Mouse (Mus musculus): ENCODE results near the gene Snd1. TPM values are rescaled to one million over a fixed set of nuclear protein-coding genes. Genes with fewer than 3 reads are reported as not detected.
A peak's percentile ranks its signal among the peaks of the same experiment; 100 is the strongest.
"Not testable (repeated sequence)": the region's sequence is repeated elsewhere in the genome, so short reads cannot be mapped to it uniquely, and the experiment has no call there.

Snd1 gene
- polyA plus RNA-seq, 1 experiment from 2014 or later = 111 TPM

DNA sequence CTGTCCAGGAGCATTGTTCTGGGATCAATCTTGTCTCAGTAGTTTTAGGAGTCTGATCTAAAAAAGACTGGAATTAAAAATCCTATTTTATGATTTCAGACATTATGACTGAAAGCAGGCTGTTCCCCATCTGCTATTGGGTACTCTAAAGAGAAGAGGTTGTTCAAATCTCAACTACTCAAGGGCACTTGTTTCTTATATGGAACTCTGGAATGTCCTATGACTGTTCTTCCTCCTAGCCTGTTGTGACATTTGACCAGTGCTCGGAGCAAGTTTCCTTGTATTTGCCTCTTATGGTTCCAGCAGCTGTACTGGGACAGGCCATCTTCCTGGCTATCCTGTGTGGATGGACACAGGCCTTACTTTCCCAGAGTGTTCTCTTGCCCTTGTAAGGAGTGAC, 42.1 kb downstream of the Snd1 start:
- H3K27ac ChIP-seq (ENCODE audit: low read depth, low read length) = no peak overlapping the region
- H3K27me3 ChIP-seq (ENCODE audit: control insufficient read depth, insufficient read depth, low read length) = no peaks in the 10 kb centered on the region
- 97% methylated on average over 1 of the region's 1 CpGs for WGBS
- no peaks in the 10 kb centered on the region for H3K4me1 ChIP-seq (ENCODE audit: control insufficient read depth, insufficient read depth, low read length)
- H3K4me2 ChIP-seq (ENCODE audit: low read depth) = no peak overlapping the region
- DNase-seq (ENCODE audit: low spot score) (no peak), ATAC-seq (ENCODE audit: insufficient read depth, low FRiP score, low TSS enrichment) (no peak)
- no peak overlapping the region for H3K9ac ChIP-seq (ENCODE audit: low read length)
- H3K9me3 ChIP-seq (ENCODE audit: control insufficient read depth, low read length) = no peaks in the 10 kb centered on the region
- H3K4me3 ChIP-seq (ENCODE audit: low read depth, low read length) = no peak overlapping the region
- H3K36me3 ChIP-seq (ENCODE audit: control insufficient read depth, insufficient read depth, low read length) = peaks cover 4% of the 10 kb centered on the region; the same call in 1 of the 2 replicates

DNA sequence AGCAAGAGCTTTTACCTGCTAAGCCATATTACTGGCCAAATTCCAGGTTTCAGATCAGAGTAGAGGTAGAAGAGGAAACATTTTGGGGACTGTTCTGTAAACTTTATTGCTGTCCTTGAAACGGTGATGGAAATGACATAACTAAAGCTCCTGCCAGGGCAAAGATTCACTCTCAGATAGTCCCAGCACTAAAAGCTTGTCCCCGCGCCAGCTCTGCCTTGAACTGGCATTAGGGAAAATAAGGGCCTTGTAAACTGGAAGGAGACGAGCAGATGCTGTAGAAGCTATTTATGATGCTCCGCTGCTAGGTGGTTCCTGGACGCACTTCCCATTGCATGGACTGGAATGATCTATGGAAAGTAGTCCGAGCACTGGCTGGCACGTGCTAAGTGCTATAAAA, 44.5 kb downstream of the Snd1 start:
- Histone ChIP-seq H3K27me3 (ENCODE audit: control insufficient read depth, insufficient read depth, low read length) (no peaks in the 10 kb centered on the region), H3K27ac (ENCODE audit: low read depth, low read length) (no peak overlapping the region), H3K4me3 (ENCODE audit: low read depth, low read length) (no peak overlapping the region), H3K36me3 (ENCODE audit: control insufficient read depth, insufficient read depth, low read length) (peaks cover 2% of the 10 kb centered on the region; the same call in 1 of the 2 replicates), H3K9ac (ENCODE audit: low read length) (no peak overlapping the region), H3K4me1 (ENCODE audit: control insufficient read depth, insufficient read depth, low read length) (no peaks in the 10 kb centered on the region), H3K9me3 (ENCODE audit: control insufficient read depth, low read length) (no peaks in the 10 kb centered on the region), H3K4me2 (ENCODE audit: low read depth) (no peak overlapping the region)
- DNase-seq (ENCODE audit: low spot score) (no peak), ATAC-seq (ENCODE audit: insufficient read depth, low FRiP score, low TSS enrichment) (no peak)
- 88% methylated on average over 8 of the region's 8 CpGs for WGBS

DNA sequence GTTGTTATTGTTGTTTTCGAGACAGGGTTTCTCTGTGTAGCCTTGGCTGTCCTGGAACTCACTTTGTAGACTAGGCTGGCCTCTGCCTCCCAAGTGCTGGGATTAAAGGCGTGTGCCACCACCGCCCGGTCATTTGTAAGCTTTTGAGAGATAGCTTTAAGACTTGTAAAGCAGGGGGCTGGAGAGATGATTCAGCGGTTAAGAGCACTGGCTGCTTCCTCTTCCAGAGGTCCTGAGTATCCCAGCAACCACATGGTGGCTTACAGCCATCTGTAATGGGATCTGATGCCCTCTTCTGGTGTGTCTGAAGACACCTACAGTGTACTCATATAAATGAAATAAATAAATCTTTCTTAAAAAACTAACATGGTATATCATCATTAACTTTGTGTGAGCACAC, 45.8 kb downstream of the Snd1 start:
- H3K9me3 ChIP-seq (ENCODE audit: control insufficient read depth, low read length); H3K4me3 ChIP-seq (ENCODE audit: low read depth, low read length); H3K36me3 ChIP-seq (ENCODE audit: control insufficient read depth, insufficient read depth, low read length); H3K27me3 ChIP-seq (ENCODE audit: control insufficient read depth, insufficient read depth, low read length); DNase-seq (ENCODE audit: low spot score); H3K4me2 ChIP-seq (ENCODE audit: low read depth); H3K4me1 ChIP-seq (ENCODE audit: control insufficient read depth, insufficient read depth, low read length); H3K27ac ChIP-seq (ENCODE audit: low read depth, low read length); H3K9ac ChIP-seq (ENCODE audit: low read length); ATAC-seq (ENCODE audit: insufficient read depth, low FRiP score, low TSS enrichment): not testable (repeated sequence)
- WGBS = 93% methylated on average over 5 of the region's 5 CpGs

DNA sequence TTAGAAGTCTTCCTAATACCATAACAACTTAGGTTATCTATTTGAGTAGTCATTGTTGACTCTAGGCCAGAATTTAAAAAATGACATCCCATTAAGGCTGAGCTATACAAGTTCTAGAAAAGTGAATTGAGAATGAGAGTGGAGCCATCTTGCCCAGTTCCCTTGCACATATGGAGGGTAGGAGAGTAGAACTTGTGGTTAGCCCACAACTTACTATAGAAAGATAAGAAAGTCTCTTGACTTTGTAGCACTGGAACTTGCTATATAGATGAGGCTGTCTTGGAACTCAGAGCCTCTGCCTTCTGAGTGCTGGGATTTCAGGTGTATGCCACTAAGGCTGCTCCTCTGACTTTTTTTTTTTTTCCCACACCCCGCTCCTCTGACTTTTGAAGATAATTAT, 46.5 kb downstream of the Snd1 start:
- Histone ChIP-seq H3K36me3 (ENCODE audit: control insufficient read depth, insufficient read depth, low read length) (peaks cover 2% of the 10 kb centered on the region; the same call in 1 of the 2 replicates), H3K9me3 (ENCODE audit: control insufficient read depth, low read length) (no peaks in the 10 kb centered on the region), H3K27ac (ENCODE audit: low read depth, low read length) (no peak overlapping the region), H3K27me3 (ENCODE audit: control insufficient read depth, insufficient read depth, low read length) (no peaks in the 10 kb centered on the region), H3K4me1 (ENCODE audit: control insufficient read depth, insufficient read depth, low read length) (no peaks in the 10 kb centered on the region), H3K9ac (ENCODE audit: low read length) (no peak overlapping the region), H3K4me3 (ENCODE audit: low read depth, low read length) (no peak overlapping the region), H3K4me2 (ENCODE audit: low read depth) (no peak overlapping the region)
- 100% methylated on average over 1 of the region's 1 CpGs for WGBS
- no peak for DNase-seq (ENCODE audit: low spot score)
- ATAC-seq (ENCODE audit: insufficient read depth, low FRiP score, low TSS enrichment) = no peak

DNA sequence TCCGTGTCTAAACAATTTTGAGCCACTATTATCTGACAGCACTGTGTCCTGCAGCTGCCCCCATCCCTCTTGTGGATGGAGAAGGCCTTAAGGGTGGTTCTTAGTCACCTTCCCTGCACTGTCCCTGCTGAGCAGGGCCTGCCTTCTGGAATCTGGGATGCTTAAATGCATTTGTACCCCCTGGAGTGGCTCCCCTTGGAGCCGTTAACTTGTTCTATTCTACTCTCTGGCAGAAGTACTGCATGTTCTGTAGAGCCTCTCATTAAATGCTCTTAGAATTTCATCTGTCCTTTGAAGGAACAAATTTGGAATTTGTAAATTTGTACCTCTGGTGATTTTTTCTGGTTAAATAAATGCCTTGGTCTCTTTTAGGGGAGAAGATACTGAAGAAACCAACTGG, 50.6 kb downstream of the Snd1 start:
- ATAC-seq (ENCODE audit: insufficient read depth, low FRiP score, low TSS enrichment) (no peak), DNase-seq (ENCODE audit: low spot score) (no peak)
- no peaks in the 10 kb centered on the region for H3K4me1 ChIP-seq (ENCODE audit: control insufficient read depth, insufficient read depth, low read length)
- 74% methylated on average over 2 of the region's 2 CpGs for WGBS
- H3K9me3 ChIP-seq (ENCODE audit: control insufficient read depth, low read length) = no peaks in the 10 kb centered on the region
- H3K4me2 ChIP-seq (ENCODE audit: low read depth) = no peak overlapping the region
- peaks cover 2% of the 10 kb centered on the region for H3K36me3 ChIP-seq (ENCODE audit: control insufficient read depth, insufficient read depth, low read length)
- no peak overlapping the region for H3K4me3 ChIP-seq (ENCODE audit: low read depth, low read length)
- H3K9ac ChIP-seq (ENCODE audit: low read length) = no peak overlapping the region
- H3K27ac ChIP-seq (ENCODE audit: low read depth, low read length) = no peak overlapping the region
- no peaks in the 10 kb centered on the region for H3K27me3 ChIP-seq (ENCODE audit: control insufficient read depth, insufficient read depth, low read length)

DNA sequence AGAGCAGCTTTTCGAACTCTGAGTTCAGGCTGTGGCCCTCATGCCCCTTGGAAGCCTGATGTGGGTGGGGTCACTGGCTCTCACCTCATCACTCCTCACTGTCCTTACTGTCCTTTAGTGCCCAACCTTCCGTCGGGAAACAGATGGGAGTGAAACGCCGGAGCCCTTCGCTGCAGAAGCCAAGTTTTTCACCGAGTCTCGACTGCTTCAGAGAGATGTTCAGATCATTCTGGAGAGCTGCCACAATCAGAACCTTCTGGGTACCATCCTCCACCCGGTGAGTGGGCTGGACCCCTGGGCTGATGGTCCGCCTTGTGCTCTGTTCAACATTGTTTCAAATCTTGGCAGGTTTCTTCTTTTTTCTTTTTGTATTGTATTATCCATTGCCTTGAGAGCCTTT, 52.5 kb downstream of the Snd1 start:
- Histone ChIP-seq H3K9ac (ENCODE audit: low read length) (no peak overlapping the region), H3K9me3 (ENCODE audit: control insufficient read depth, low read length) (no peaks in the 10 kb centered on the region), H3K4me1 (ENCODE audit: control insufficient read depth, insufficient read depth, low read length) (no peaks in the 10 kb centered on the region), H3K4me2 (ENCODE audit: low read depth) (no peak overlapping the region), H3K36me3 (ENCODE audit: control insufficient read depth, insufficient read depth, low read length) (peaks cover 2% of the 10 kb centered on the region), H3K27ac (ENCODE audit: low read depth, low read length) (no peak overlapping the region), H3K4me3 (ENCODE audit: low read depth, low read length) (no peak overlapping the region), H3K27me3 (ENCODE audit: control insufficient read depth, insufficient read depth, low read length) (no peaks in the 10 kb centered on the region)
- ATAC-seq (ENCODE audit: insufficient read depth, low FRiP score, low TSS enrichment) (no peak), DNase-seq (ENCODE audit: low spot score) (no peak)
- 95% methylated on average over 10 of the region's 10 CpGs for WGBS

DNA sequence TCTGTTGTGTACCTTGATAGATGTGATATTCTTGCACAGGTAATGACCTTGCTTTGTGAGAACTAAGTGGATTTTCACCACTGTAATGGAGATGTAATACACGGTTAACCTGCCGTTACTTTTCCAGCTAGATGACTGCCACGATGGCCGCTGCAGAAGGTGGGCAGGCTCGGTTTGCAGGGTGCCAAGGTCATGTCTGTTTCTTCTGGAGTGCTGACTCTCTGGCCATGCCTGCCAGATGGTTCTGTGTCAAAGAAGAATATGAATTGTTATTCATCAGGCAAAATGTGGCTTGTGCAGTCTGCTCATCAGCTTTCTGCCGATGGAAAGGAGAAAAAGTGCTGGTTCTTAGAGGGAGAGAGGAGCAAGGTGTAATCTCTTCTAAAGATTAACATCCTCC, 53.3 kb downstream of the Snd1 start:
- no peak for DNase-seq (ENCODE audit: low spot score)
- H3K4me1 ChIP-seq (ENCODE audit: control insufficient read depth, insufficient read depth, low read length) = no peaks in the 10 kb centered on the region
- H3K36me3 ChIP-seq (ENCODE audit: control insufficient read depth, insufficient read depth, low read length) = peaks cover 2% of the 10 kb centered on the region
- WGBS = 90% methylated on average over 6 of the region's 6 CpGs
- H3K27me3 ChIP-seq (ENCODE audit: control insufficient read depth, insufficient read depth, low read length) = no peaks in the 10 kb centered on the region
- H3K9ac ChIP-seq (ENCODE audit: low read length) = no peak overlapping the region
- no peak for ATAC-seq (ENCODE audit: insufficient read depth, low FRiP score, low TSS enrichment)
- H3K4me2 ChIP-seq (ENCODE audit: low read depth) = no peak overlapping the region
- no peak overlapping the region for H3K27ac ChIP-seq (ENCODE audit: low read depth, low read length)
- H3K9me3 ChIP-seq (ENCODE audit: control insufficient read depth, low read length) = no peaks in the 10 kb centered on the region
- H3K4me3 ChIP-seq (ENCODE audit: low read depth, low read length) = no peak overlapping the region

DNA sequence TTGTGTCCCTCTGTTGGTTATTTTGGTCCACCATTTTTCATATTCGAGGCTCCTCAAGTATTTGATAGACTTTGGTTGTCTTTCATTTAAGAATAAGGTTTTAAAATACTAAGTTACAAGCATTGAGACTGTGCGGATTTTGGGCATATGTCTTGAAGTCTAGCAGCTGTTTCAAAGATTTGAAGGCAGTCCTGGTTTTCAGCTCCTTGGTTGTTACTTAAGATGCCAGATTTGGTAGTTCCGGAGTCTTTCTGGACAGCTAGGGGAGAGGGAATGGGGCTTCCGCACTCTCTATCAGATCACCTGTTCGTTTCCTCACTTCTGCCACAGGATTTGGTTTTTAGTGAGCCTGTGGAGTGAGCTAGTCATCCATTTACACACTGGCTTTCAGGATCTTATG, 61.5 kb downstream of the Snd1 start:
- Histone ChIP-seq H3K4me1 (ENCODE audit: control insufficient read depth, insufficient read depth, low read length) (no peaks in the 10 kb centered on the region; the same call in 1 of the 2 replicates), H3K27me3 (ENCODE audit: control insufficient read depth, insufficient read depth, low read length) (no peaks in the 10 kb centered on the region), H3K4me3 (ENCODE audit: low read depth, low read length) (no peak overlapping the region), H3K27ac (ENCODE audit: low read depth, low read length) (no peak overlapping the region), H3K9ac (ENCODE audit: low read length) (no peak overlapping the region), H3K9me3 (ENCODE audit: control insufficient read depth, low read length) (no peaks in the 10 kb centered on the region), H3K36me3 (ENCODE audit: control insufficient read depth, insufficient read depth, low read length) (no peaks in the 10 kb centered on the region), H3K4me2 (ENCODE audit: low read depth) (no peak overlapping the region)
- 87% methylated on average over 5 of the region's 5 CpGs for WGBS
- no peak for DNase-seq (ENCODE audit: low spot score)
- no peak for ATAC-seq (ENCODE audit: insufficient read depth, low FRiP score, low TSS enrichment)

DNA sequence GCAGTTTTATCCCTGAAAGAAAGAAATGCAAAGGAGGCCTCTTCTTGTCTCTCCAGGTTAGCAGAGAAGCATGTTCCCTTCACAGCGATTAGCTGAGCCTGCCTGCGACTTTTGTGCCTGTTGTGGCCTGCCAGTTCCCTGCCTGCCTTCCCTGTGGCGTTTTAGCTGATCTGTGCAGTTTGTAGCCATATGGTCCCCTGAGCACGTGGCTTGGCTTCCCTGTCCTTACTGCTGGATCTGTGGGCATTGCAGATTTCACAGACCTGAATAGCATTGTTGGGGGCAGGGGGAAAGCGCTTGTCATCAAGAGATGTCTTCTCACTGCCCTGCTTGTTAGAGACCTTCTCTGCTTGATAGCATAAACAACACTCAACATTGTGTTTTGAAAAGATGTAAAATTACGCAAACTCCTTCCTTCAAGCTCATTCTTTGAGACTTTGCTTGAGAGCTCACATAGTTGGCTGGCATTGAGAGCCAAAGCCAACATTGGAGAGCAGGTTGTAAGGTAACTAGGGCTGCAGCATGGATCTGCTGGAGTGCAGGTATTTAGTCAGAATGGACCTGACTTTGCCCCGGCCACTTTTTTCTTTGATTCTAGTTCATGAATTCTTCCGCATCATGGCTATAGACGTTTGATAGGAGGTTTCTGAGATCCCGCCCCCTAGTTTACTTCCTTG, 63.0 kb downstream of the Snd1 start:
- H3K4me2 ChIP-seq (ENCODE audit: low read depth) = no peak overlapping the region
- ATAC-seq (ENCODE audit: insufficient read depth, low FRiP score, low TSS enrichment) = peak; percentile 48; the same call in 1 of the 2 replicates
- H3K9ac ChIP-seq (ENCODE audit: low read length) = no peak overlapping the region
- no peaks in the 10 kb centered on the region for H3K9me3 ChIP-seq (ENCODE audit: control insufficient read depth, low read length)
- peak; percentile 21 for DNase-seq (ENCODE audit: low spot score)
- no peaks in the 10 kb centered on the region; the same call in 1 of the 2 replicates for H3K4me1 ChIP-seq (ENCODE audit: control insufficient read depth, insufficient read depth, low read length)
- H3K4me3 ChIP-seq (ENCODE audit: low read depth, low read length) = no peak overlapping the region
- 60% methylated on average over 10 of the region's 10 CpGs for WGBS
- H3K36me3 ChIP-seq (ENCODE audit: control insufficient read depth, insufficient read depth, low read length) = no peaks in the 10 kb centered on the region
- H3K27ac ChIP-seq (ENCODE audit: low read depth, low read length) = no peak overlapping the region
- H3K27me3 ChIP-seq (ENCODE audit: control insufficient read depth, insufficient read depth, low read length) = no peaks in the 10 kb centered on the region

All from neural tube, embryonic 11.5 days (tissue).